Mouse (Mus musculus) effector memory CD4-positive, alpha-beta T cell, adult 7 months (primary cell): ENCODE results near the gene Zfp629. TPM values are rescaled to one million over a fixed set of nuclear protein-coding genes. Genes with fewer than 3 reads are reported as not detected.

Experiments used
- polyA plus RNA-seq: library from polyadenylated mRNA; unstranded; fragments of 100-300 nt; shearing (Covaris generic); gene quantifications from one replicate; pipeline ENCODE4 v1.2.1, GENCODE M21; 2017

Zfp629 gene
- polyA plus RNA-seq, result 0.30 TPM

DNA sequence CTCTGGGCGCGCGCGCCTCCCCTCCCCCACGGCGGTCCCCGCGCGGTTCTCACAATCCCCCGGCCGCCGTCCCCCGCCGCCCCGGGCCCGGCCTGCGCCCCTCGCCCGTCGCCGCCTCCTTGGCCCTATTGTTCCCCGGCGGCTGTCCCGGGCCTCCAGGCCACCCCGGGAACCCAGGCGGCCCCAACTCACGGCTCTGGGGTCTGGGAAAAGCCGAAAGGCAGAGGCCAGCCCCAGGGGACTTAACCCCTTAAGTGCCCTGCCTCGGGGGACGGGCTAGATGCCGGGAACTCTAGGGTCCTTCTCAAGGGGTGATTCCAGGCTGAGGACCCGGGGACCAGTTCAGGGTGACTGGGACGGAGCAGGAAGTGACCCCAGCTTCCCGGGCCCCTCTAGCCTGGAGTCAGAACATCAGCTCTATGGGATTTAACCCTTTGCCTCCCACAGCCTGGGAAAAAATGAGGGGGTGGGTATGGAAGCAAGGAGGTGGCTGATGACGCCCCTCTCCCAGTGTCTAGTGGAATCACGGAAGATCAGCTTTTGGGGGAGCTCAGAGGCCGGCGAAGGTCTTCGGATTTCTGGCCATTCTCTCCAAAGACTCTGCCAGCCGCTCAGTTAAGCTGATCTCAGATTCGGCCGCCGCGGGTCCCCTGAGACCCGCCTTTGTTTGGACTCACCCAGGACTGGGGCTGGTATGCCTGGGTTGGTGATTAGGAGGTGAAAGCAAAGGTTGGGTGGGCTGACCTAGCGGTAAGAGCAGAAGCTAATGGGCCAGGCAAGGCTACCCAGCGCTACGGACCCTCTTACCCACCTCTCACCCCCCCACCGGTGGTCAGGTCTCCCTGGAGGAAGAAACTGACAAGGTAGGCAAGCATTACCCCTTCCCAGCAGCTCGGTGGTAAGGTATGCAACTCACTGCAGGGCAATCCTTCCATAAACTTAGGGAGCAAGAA is at the start of gene Zfp629:
Gene Zfp629 (minus strand): TSS at position 907 of the 953 bp plus-strand sequence.

GRCm38 (mm10) chr7:127588011-127588871 is 27.4 kb downstream of the Zfp629 start, which contains the start of the genes Ccdc189 and Rnf40:
Ccdc189 (minus strand) TSS chr7:127588595.
Rnf40 (plus strand) TSS chr7:127588767.

DNA sequence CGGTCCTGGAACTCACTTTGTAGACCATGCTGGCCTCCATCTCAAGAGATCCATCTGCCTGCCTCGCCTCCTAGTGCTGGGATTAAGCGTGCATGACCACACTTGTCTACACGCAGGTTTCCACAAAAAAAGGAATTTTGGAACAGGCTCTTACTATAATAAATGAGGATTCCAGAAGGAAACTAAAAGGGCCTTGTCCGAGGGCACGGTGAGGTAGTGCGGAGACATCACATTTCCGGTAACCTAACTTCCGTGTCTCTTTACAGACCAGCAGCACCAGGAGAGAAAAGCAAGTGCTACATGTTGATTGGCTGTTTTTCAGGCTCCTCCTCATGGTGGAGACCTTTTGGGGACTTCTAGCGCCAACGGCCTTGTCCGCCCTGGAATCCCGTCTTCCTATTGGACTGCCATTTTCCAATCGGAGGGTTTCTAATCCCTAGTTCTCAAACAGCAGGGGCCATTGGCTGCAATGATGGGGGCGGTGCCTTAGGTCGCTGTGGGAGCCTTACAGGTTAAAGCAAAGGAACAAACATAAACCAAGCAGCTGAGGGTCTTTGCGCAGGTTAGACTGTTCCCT is 42.6 kb downstream of the Zfp629 start, which contains the start of gene Phkg2:
Gene Phkg2 (plus strand): TSS at position 446 of the 577 bp plus-strand sequence.

GRCm38 (mm10) chr7:127561340-127561858 is 54.2 kb downstream of the Zfp629 start, which contains the start of gene Tmem265:
Tmem265 (plus strand) TSS chr7:127561390.

Other genes with a start within 250 kb of the Zfp629 start
- gene Zfp747, start 239.7 kb downstream of the Zfp629 start, polyA plus RNA-seq, result 21.0 TPM
- gene 9130019O22Rik, start 228.6 kb downstream of the Zfp629 start, polyA plus RNA-seq, result 7.3 TPM
- 4.4 TPM for gene E430018J23Rik, start 222.2 kb downstream of the Zfp629 start, polyA plus RNA-seq
- 13.3 TPM for gene Zfp764, start 209.0 kb downstream of the Zfp629 start, polyA plus RNA-seq
- gene Zfp688, start 193.7 kb downstream of the Zfp629 start, polyA plus RNA-seq, result 24.7 TPM
- gene Zfp689, start 166.6 kb downstream of the Zfp629 start, polyA plus RNA-seq, result 7.4 TPM
- gene Prr14, start 156.2 kb downstream of the Zfp629 start, polyA plus RNA-seq, result 138 TPM
- 11.9 TPM for gene Fbrs, start 136.6 kb downstream of the Zfp629 start, polyA plus RNA-seq
- gene Srcap, start 103.8 kb downstream of the Zfp629 start, polyA plus RNA-seq, result 78.0 TPM
- gene Gm42715, start 96.2 kb downstream of the Zfp629 start, polyA plus RNA-seq, result 6.4 TPM
- 3.5 TPM for gene Tmem265, start 54.4 kb downstream of the Zfp629 start, polyA plus RNA-seq
- 76.0 TPM for gene Phkg2, start 42.5 kb downstream of the Zfp629 start, polyA plus RNA-seq
- gene Ccdc189, start 27.2 kb downstream of the Zfp629 start, polyA plus RNA-seq, result not detected
- 105 TPM for gene Rnf40, start 27.0 kb downstream of the Zfp629 start, polyA plus RNA-seq
- gene Bcl7c, start 93.1 kb upstream of the Zfp629 start, polyA plus RNA-seq, result 49.0 TPM
- gene Ctf1, start 96.9 kb upstream of the Zfp629 start, polyA plus RNA-seq, result not detected
- not detected for gene Ctf2, start 116.4 kb upstream of the Zfp629 start, polyA plus RNA-seq
- gene Fbxl19, start 128.7 kb upstream of the Zfp629 start, polyA plus RNA-seq, result 0.77 TPM
- gene Orai3, start 154.0 kb upstream of the Zfp629 start, polyA plus RNA-seq, result 12.5 TPM
- 5.9 TPM for gene Setd1a, start 160.9 kb upstream of the Zfp629 start, polyA plus RNA-seq
- gene Gm49388, start 169.8 kb upstream of the Zfp629 start, polyA plus RNA-seq, result not detected
- gene Hsd3b7, start 184.8 kb upstream of the Zfp629 start, polyA plus RNA-seq, result not detected
- gene Stx4a, start 208.5 kb upstream of the Zfp629 start, polyA plus RNA-seq, result 95.9 TPM
- 0.51 TPM for gene Stx1b, start 208.8 kb upstream of the Zfp629 start, polyA plus RNA-seq